Comparison of ENCODE assay signal across 8 mouse cellular contexts in the genomic region with DNA sequence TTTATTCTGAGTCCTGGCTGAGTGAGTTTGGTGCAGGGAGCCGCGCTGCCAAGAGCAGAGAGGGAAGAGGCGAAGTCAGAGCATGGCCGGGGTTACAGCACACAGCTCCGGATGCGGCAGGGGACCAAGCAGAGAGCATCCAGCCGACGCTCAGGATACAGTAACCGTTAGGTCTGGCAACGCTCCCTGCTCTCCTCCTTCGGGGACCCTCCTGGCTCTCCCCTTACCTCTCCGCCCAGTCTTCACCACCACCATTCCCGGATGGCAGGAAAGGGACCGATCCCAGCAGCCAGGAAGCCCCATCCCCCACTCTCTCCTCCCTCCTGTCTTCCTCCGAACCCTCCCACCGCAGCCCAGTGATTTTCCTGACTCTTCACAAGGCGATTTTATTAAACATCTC. TPM values are rescaled to one million over a fixed set of nuclear protein-coding genes. Genes with fewer than 3 reads are reported as not detected.
DNase-seq lines count a peak whose midpoint lies in the region; ATAC-seq and TF ChIP-seq lines count a peak whose summit lies in the region.

No protein-coding gene starts in this region.

- TF ChIP-seq POLR2A in heart, adult 2 months (IDR thresholded peaks at IDR 0.05; ENCODE audit: insufficient read depth, low read depth, low read length): 0 out of 2 replicates have a peak, but pooled peaks have one; percentile 21

- ATAC-seq in embryonic facial prominence, embryonic 11.5 days (replicated peaks; ENCODE audit: insufficient number of reproducible peaks, low FRiP score, low TSS enrichment, low read depth): no peak
- ATAC-seq in hindbrain, embryonic 12.5 days (ENCODE audit: low FRiP score): peak; percentile 63; the same call in 1 of the 2 replicates

- H3K4me1 ChIP-seq in heart, adult 2 months (ENCODE audit: control insufficient read depth, insufficient read depth, low read length): no peaks in the 10 kb centered on the region
- H3K4me1 ChIP-seq in ES-E14 (ENCODE audit: control insufficient read depth in 2 of 2, insufficient read depth in 2 of 2, low read length in 2 of 2, poor library complexity in 1 of 2): peaks cover 5 to 8% of the 10 kb centered on the region in 2 experiments; a peak in 3 of 4 replicates
- peaks cover 4% of the 10 kb centered on the region; the same call in 1 of the 2 replicates for H3K4me1 ChIP-seq in embryonic facial prominence, embryonic 11.5 days (ENCODE audit: control insufficient read depth, insufficient read depth, low read length)
- peaks cover 12% of the 10 kb centered on the region; the same call in 1 of the 2 replicates for H3K4me1 ChIP-seq in hindbrain, embryonic 12.5 days
- peaks cover 14% of the 10 kb centered on the region for H3K4me1 ChIP-seq in midbrain, embryonic 10.5 days

- WGBS in heart, adult 2 months: under 1% methylated on average over 17 of the region's 17 CpGs
- WGBS in embryonic facial prominence, embryonic 11.5 days: 0% methylated on average over 17 of the region's 17 CpGs
- WGBS in hindbrain, embryonic 12.5 days: under 1% methylated on average over 16 of the region's 17 CpGs
- 2% methylated on average over 17 of the region's 17 CpGs for WGBS in midbrain, embryonic 10.5 days

- intact Hi-C loops in heart, adult 2 months (cut with DNase I): no loop called here
- intact Hi-C loops in heart, postnatal 25 days (cut with DNase I): no loop called here

- peak overlapping the region; percentile 35; the same call in 1 of the 2 replicates for H3K4me3 ChIP-seq in heart, adult 2 months
- peak overlapping the region; percentile 64 to 70 for H3K4me3 ChIP-seq in ES-E14 (ENCODE audit: insufficient read depth in 1 of 2, low read depth in 1 of 2, low read length in 2 of 2, poor library complexity in 1 of 2, severe bottlenecking in 1 of 2)
- peak overlapping the region; percentile 42 for H3K4me3 ChIP-seq in embryonic facial prominence, embryonic 11.5 days (ENCODE audit: low read depth, low read length)
- H3K4me3 ChIP-seq in hindbrain, embryonic 12.5 days: peak overlapping the region; percentile 36
- H3K4me3 ChIP-seq in midbrain, embryonic 10.5 days: peak overlapping the region; percentile 57

- H3K4me2 ChIP-seq in embryonic facial prominence, embryonic 11.5 days (ENCODE audit: low read depth, low read length): peak overlapping the region; percentile 72
- peak overlapping the region; percentile 59 for H3K4me2 ChIP-seq in hindbrain, embryonic 12.5 days (replicated peaks)

- DNase-seq in heart, adult 2 months: peak; percentile 17 to 37
- no peak for DNase-seq in heart, postnatal 25 days (ENCODE audit: low spot score)
- DNase-seq in ES-E14 (ENCODE audit: low read depth, low spot score): no peak
- peak; percentile 68 for DNase-seq in embryonic facial prominence, embryonic 11.5 days (ENCODE audit: low spot score)
- DNase-seq in midbrain, embryonic 10.5 days (ENCODE audit: low spot score): peak; percentile 62
- DNase-seq in spleen, adult 18-20 months: no peak
- DNase-seq in adrenal gland, postnatal 36 days: no peak

- no peaks in the 10 kb centered on the region for H3K79me2 ChIP-seq in heart, adult 2 months (replicated peaks; ENCODE audit: control insufficient read depth, insufficient read depth, low read length)

- in situ Hi-C loops in ES-E14 (cut with MboI; ENCODE audit: low sequenced_read_pairs in 2 of 2, unreplicated experiment in 2 of 2): no loop called here

- H3K27ac ChIP-seq in heart, adult 2 months: peak overlapping the region; percentile 26; the same call in 1 of the 2 replicates
- no peak overlapping the region for H3K27ac ChIP-seq in ES-E14 (ENCODE audit: insufficient read depth, low read depth, low read length, poor library complexity, severe bottlenecking)
- H3K27ac ChIP-seq in embryonic facial prominence, embryonic 11.5 days (replicated peaks; ENCODE audit: low read depth, low read length): no peak overlapping the region
- H3K27ac ChIP-seq in hindbrain, embryonic 12.5 days: peak overlapping the region; percentile 52
- H3K27ac ChIP-seq in midbrain, embryonic 10.5 days (replicated peaks): peak overlapping the region; percentile 82

- H3K27me3 ChIP-seq in heart, adult 2 months (ENCODE audit: control insufficient read depth, insufficient read depth, low read length): no peaks in the 10 kb centered on the region
- H3K27me3 ChIP-seq in embryonic facial prominence, embryonic 11.5 days (ENCODE audit: control insufficient read depth, insufficient read depth, low read length): no peaks in the 10 kb centered on the region
- H3K27me3 ChIP-seq in hindbrain, embryonic 12.5 days: peaks cover 46% of the 10 kb centered on the region
- peaks cover 55% of the 10 kb centered on the region for H3K27me3 ChIP-seq in midbrain, embryonic 10.5 days (ENCODE audit: low read depth, poor library complexity, severe bottlenecking)

- no peak for TF ChIP-seq EP300 in heart, adult 2 months (IDR thresholded peaks at IDR 0.05; ENCODE audit: insufficient read depth, low read depth, low read length)

- no peak for TF ChIP-seq CTCF in heart, adult 2 months (IDR thresholded peaks at IDR 0.05)

- H3K9me3 ChIP-seq in ES-E14 (ENCODE audit: control insufficient read depth, insufficient read depth, low read depth, low read length): no peaks in the 10 kb centered on the region
- H3K9me3 ChIP-seq in embryonic facial prominence, embryonic 11.5 days (replicated peaks; ENCODE audit: control insufficient read depth, low read length): no peaks in the 10 kb centered on the region
- 0 out of 2 replicates have a peak, but pooled peaks cover 3% of the 10 kb centered on the region for H3K9me3 ChIP-seq in hindbrain, embryonic 12.5 days (replicated peaks)
- H3K9me3 ChIP-seq in midbrain, embryonic 10.5 days (replicated peaks): no peaks in the 10 kb centered on the region

- peak overlapping the region; percentile 9; the same call in 1 of the 2 replicates for H3K9ac ChIP-seq in heart, adult 2 months (ENCODE audit: low read depth, low read length)
- H3K9ac ChIP-seq in ES-E14 (ENCODE audit: insufficient read depth, low read depth, low read length, poor library complexity, severe bottlenecking): peak overlapping the region; percentile 78
- H3K9ac ChIP-seq in embryonic facial prominence, embryonic 11.5 days (replicated peaks; ENCODE audit: low read length): peak overlapping the region; percentile 69
- H3K9ac ChIP-seq in hindbrain, embryonic 12.5 days: peak overlapping the region; percentile 64

- H3K36me3 ChIP-seq in heart, adult 2 months (ENCODE audit: control insufficient read depth, insufficient read depth, low read length): no peaks in the 10 kb centered on the region
- H3K36me3 ChIP-seq in ES-E14 (ENCODE audit: control insufficient read depth, insufficient read depth, low read length, poor library complexity, severe bottlenecking): no peaks in the 10 kb centered on the region
- no peaks in the 10 kb centered on the region for H3K36me3 ChIP-seq in embryonic facial prominence, embryonic 11.5 days (replicated peaks; ENCODE audit: control insufficient read depth, insufficient read depth, low read depth, low read length)
- H3K36me3 ChIP-seq in hindbrain, embryonic 12.5 days: no peaks in the 10 kb centered on the region
- no peaks in the 10 kb centered on the region for H3K36me3 ChIP-seq in midbrain, embryonic 10.5 days

TF ChIP-seq in ES-E14, 5 proteins besides CTCF, POLR2A, EP300 and RAD21:
- TF ChIP-seq ZC3H11A (IDR thresholded peaks at IDR 0.05; ENCODE audit: borderline replicate concordance, low read depth, low read length): no peak
- no peak for TF ChIP-seq HCFC1 (IDR thresholded peaks at IDR 0.05; ENCODE audit: borderline replicate concordance, insufficient read depth, low read length)
- no peak for TF ChIP-seq ZNF384 (IDR thresholded peaks at IDR 0.05; ENCODE audit: low read depth, low read length)
- no peak for TF ChIP-seq CHD2 (IDR thresholded peaks at IDR 0.05; ENCODE audit: low read depth, low read length)
- TF ChIP-seq MAFK (IDR thresholded peaks at IDR 0.05; ENCODE audit: insufficient read depth, low read depth, low read length): no peak

RNA-seq across cellular contexts. Expression of gene Cabp1, which starts 20.7 kb away (rescaled TPM):
- total RNA-seq in heart, adult 2 months (2021): 1 to 10 TPM; 2.3 to 3.9 TPM
- 6.0 and 13.2 TPM in 2 replicates for polyA plus RNA-seq in heart, adult 2 months (2012; rRNA removed)
- total RNA-seq in heart, postnatal 25 days (2021): 1 to 10 TPM; 2.7 to 3.0 TPM
- 14.9 and 25.2 TPM in 2 replicates for total RNA-seq in ES-E14 (2012; rRNA removed)
- polyA plus RNA-seq in embryonic facial prominence, embryonic 11.5 days (2014; fragmentation: Nextera tagmentation; extraction: Ambion mirVana): 2.4 and 2.7 TPM in 2 replicates
- 10.3 and 10.5 TPM in 2 replicates for polyA plus RNA-seq in hindbrain, embryonic 12.5 days (2016; fragmentation: Nextera tagmentation; extraction: Ambion mirVana)
- 1.2 and 1.3 TPM in 2 replicates for polyA plus RNA-seq in midbrain, embryonic 10.5 days (2016; fragmentation: Nextera tagmentation; extraction: Ambion mirVana)
- 10 to 100 TPM; 34.8 to 42.3 TPM for total RNA-seq in adrenal gland, postnatal 36 days (2021)

RNA-seq across cellular contexts. Expression of gene Pop5, which starts 20.8 kb away (rescaled TPM):
- 10 to 100 TPM; 32.2 to 38.1 TPM for total RNA-seq in heart, adult 2 months (2021)
- 36.2 and 43.8 TPM in 2 replicates for polyA plus RNA-seq in heart, adult 2 months (2012; rRNA removed)
- total RNA-seq in heart, postnatal 25 days (2021): 10 to 100 TPM; 31.6 to 37.8 TPM
- total RNA-seq in ES-E14 (2012; rRNA removed): 155 and 174 TPM in 2 replicates
- 101 and 108 TPM in 2 replicates for polyA plus RNA-seq in embryonic facial prominence, embryonic 11.5 days (2014; fragmentation: Nextera tagmentation; extraction: Ambion mirVana)
- 78.6 and 90.5 TPM in 2 replicates for polyA plus RNA-seq in hindbrain, embryonic 12.5 days (2016; fragmentation: Nextera tagmentation; extraction: Ambion mirVana)
- 104 and 113 TPM in 2 replicates for polyA plus RNA-seq in midbrain, embryonic 10.5 days (2016; fragmentation: Nextera tagmentation; extraction: Ambion mirVana)
- total RNA-seq in adrenal gland, postnatal 36 days (2021): 10 to 100 TPM; 76.3 to 85.9 TPM

RNA-seq across cellular contexts. Expression of gene Mlec, which starts 56.9 kb away (rescaled TPM):
- total RNA-seq in heart, adult 2 months (2021): 10 to 100 TPM; 74.6 to 80.6 TPM
- 40.4 and 75.4 TPM in 2 replicates for polyA plus RNA-seq in heart, adult 2 months (2012; rRNA removed)
- total RNA-seq in heart, postnatal 25 days (2021): 10 to 100 TPM; 74.6 to 75.8 TPM
- total RNA-seq in ES-E14 (2012; rRNA removed): 191 and 272 TPM in 2 replicates
- 36.6 and 37.5 TPM in 2 replicates for polyA plus RNA-seq in embryonic facial prominence, embryonic 11.5 days (2014; fragmentation: Nextera tagmentation; extraction: Ambion mirVana)
- polyA plus RNA-seq in hindbrain, embryonic 12.5 days (2016; fragmentation: Nextera tagmentation; extraction: Ambion mirVana): 65.0 and 72.9 TPM in 2 replicates
- polyA plus RNA-seq in midbrain, embryonic 10.5 days (2016; fragmentation: Nextera tagmentation; extraction: Ambion mirVana): 56.5 and 69.5 TPM in 2 replicates
- total RNA-seq in adrenal gland, postnatal 36 days (2021): 100 to 1,000 TPM; 184 to 197 TPM

RNA-seq across cellular contexts. Expression of gene Rnf10, which starts 57.8 kb away (rescaled TPM):
- 100 to 1,000 TPM; 391 to 397 TPM for total RNA-seq in heart, adult 2 months (2021)
- 175 and 205 TPM in 2 replicates for polyA plus RNA-seq in heart, adult 2 months (2012; rRNA removed)
- total RNA-seq in heart, postnatal 25 days (2021): 100 to 1,000 TPM; 389 to 406 TPM
- 134 and 138 TPM in 2 replicates for total RNA-seq in ES-E14 (2012; rRNA removed)
- 75.0 and 80.1 TPM in 2 replicates for polyA plus RNA-seq in embryonic facial prominence, embryonic 11.5 days (2014; fragmentation: Nextera tagmentation; extraction: Ambion mirVana)
- polyA plus RNA-seq in hindbrain, embryonic 12.5 days (2016; fragmentation: Nextera tagmentation; extraction: Ambion mirVana): 197 and 202 TPM in 2 replicates
- polyA plus RNA-seq in midbrain, embryonic 10.5 days (2016; fragmentation: Nextera tagmentation; extraction: Ambion mirVana): 133 and 134 TPM in 2 replicates
- 100 to 1,000 TPM; 232 to 275 TPM for total RNA-seq in adrenal gland, postnatal 36 days (2021)

Comparison
In these comparisons a context has a peak if more than half of its experiments do, and no peak if none do; other contexts are left out.
1. DNase-seq: peak in heart, adult 2 months (2 of 2), embryonic facial prominence, embryonic 11.5 days (single experiment) and midbrain, embryonic 10.5 days (single experiment); none in heart, postnatal 25 days (single experiment), ES-E14 (single experiment), spleen, adult 18-20 months (0 of 2) and adrenal gland, postnatal 36 days (0 of 2).
2. H3K27ac ChIP-seq: peak in heart, adult 2 months (single experiment), hindbrain, embryonic 12.5 days (single experiment) and midbrain, embryonic 10.5 days (single experiment); none in ES-E14 (single experiment) and embryonic facial prominence, embryonic 11.5 days (single experiment).
3. H3K9ac ChIP-seq: peak in every context shown above with its lines; median percentile 78 in ES-E14; 69 in embryonic facial prominence, embryonic 11.5 days; 64 in hindbrain, embryonic 12.5 days; 9 in heart, adult 2 months.
4. Peak in every context shown above with its lines, with median percentiles within 50 percentile points of each other: H3K4me3 ChIP-seq.